In genomic region chr10:86824093-86824492, GRCm38 (mm10) we compare ENCODE assay signal across 16 mouse cellular contexts. TPM values are rescaled to one million over a fixed set of nuclear protein-coding genes. Genes with fewer than 3 reads are reported as not detected.
A peak's percentile ranks its signal among the peaks of the same experiment; 100 is the strongest.
DNase-seq lines count a peak whose midpoint lies in the region; ATAC-seq and TF ChIP-seq lines count a peak whose summit lies in the region.
"Had no signal": no experiment of that assay in that cellular context is flagged by ENCODE, and none has a peak within 500 bp of the region (broad histone marks: within the 10 kb centered on the region; RNA-seq: fewer than 3 reads in every experiment).

No protein-coding gene starts in this region.

- H3K9ac ChIP-seq in intestine, postnatal 0 days (ENCODE audit: low read depth, low read length), result no peak overlapping the region
- no peak overlapping the region for H3K9ac ChIP-seq in intestine, embryonic 16.5 days (ENCODE audit: low read depth, low read length)
- H3K9ac ChIP-seq: embryonic facial prominence, embryonic 12.5 days; heart, embryonic 13.5 days; intestine, embryonic 15.5 days; limb, embryonic 12.5 days; liver, embryonic 15.5 days; midbrain, embryonic 13.5 days had no signal

- POLR2A ChIA-PET in Patski (lab: Charles Lee), result interaction anchor here (0.6 kb wide), 1 partner anchor 226 kb away, joined by 4 read pairs; no protein-coding TSS in a partner anchor

- DNase-seq in right cerebral cortex, postnatal 4 days, result peak; percentile 22
- DNase-seq in right cerebral cortex, adult 2 months (ENCODE audit: low spot score in 2 of 2), result no peak
- DNase-seq in Patski (ENCODE audit: low read depth, low spot score), result no peak
- no peak for DNase-seq in frontal cortex, postnatal 25 days (ENCODE audit: low spot score in 2 of 2)
- DNase-seq in Muller cell, postnatal 12 days (ENCODE audit: inconsistent ontology term), result no peak
- DNase-seq: cerebellum, postnatal 25 days; heart, postnatal 4 days; layer of hippocampus, postnatal 36 days had no signal

- no peak overlapping the region for H3K4me2 ChIP-seq in intestine, postnatal 0 days (replicated peaks; ENCODE audit: low read depth)
- H3K4me2 ChIP-seq in intestine, embryonic 16.5 days (ENCODE audit: low read depth, low read length), result no peak overlapping the region
- H3K4me2 ChIP-seq: embryonic facial prominence, embryonic 12.5 days; heart, embryonic 13.5 days; intestine, embryonic 15.5 days; limb, embryonic 12.5 days; liver, embryonic 15.5 days; midbrain, embryonic 13.5 days had no signal

- no peak overlapping the region for H3K4me3 ChIP-seq in intestine, postnatal 0 days (ENCODE audit: low read depth, low read length)
- no peak overlapping the region for H3K4me3 ChIP-seq in intestine, embryonic 16.5 days (ENCODE audit: low read length)
- H3K4me3 ChIP-seq: embryonic facial prominence, embryonic 12.5 days; heart, embryonic 13.5 days; intestine, embryonic 15.5 days; limb, embryonic 12.5 days; liver, embryonic 15.5 days; midbrain, embryonic 13.5 days had no signal

- no peaks in the 10 kb centered on the region for H3K27me3 ChIP-seq in intestine, postnatal 0 days (replicated peaks; ENCODE audit: control insufficient read depth, insufficient read depth, low read length)
- no peaks in the 10 kb centered on the region for H3K27me3 ChIP-seq in intestine, embryonic 16.5 days (replicated peaks; ENCODE audit: control insufficient read depth, insufficient read depth, low read length)
- no peaks in the 10 kb centered on the region for H3K27me3 ChIP-seq in Patski
- H3K27me3 ChIP-seq: embryonic facial prominence, embryonic 12.5 days; heart, embryonic 13.5 days; intestine, embryonic 15.5 days; liver, embryonic 15.5 days; midbrain, embryonic 13.5 days had no signal

- 87% methylated on average over 6 of the region's 6 CpGs for WGBS in intestine, postnatal 0 days
- WGBS in intestine, embryonic 16.5 days, result 81% methylated on average over 6 of the region's 6 CpGs

- H3K4me1 ChIP-seq in intestine, postnatal 0 days (replicated peaks; ENCODE audit: control insufficient read depth, insufficient read depth, low read length), result no peaks in the 10 kb centered on the region
- 0 out of 2 replicates have a peak, but pooled peaks cover 3% of the 10 kb centered on the region for H3K4me1 ChIP-seq in intestine, embryonic 16.5 days (ENCODE audit: control insufficient read depth, insufficient read depth, low read length)
- H3K4me1 ChIP-seq: liver, embryonic 15.5 days had no signal

- no peak for ATAC-seq in intestine, postnatal 0 days
- no peak for ATAC-seq in intestine, embryonic 16.5 days
- no peak for ATAC-seq in Patski
- ATAC-seq: intestine, embryonic 15.5 days; midbrain, embryonic 13.5 days had no signal

- in situ Hi-C loops in Patski (cut with MboI; ENCODE audit: low pct_unique_long_range_greater_than_20kb), result loop anchor here (5.0 kb wide), 1 partner anchor 42 kb away; no protein-coding TSS in a partner anchor

- CTCF ChIA-PET in Patski (lab: Charles Lee), result interaction anchor here (1.0 to 1.7 kb wide), 6 partner anchors 11 to 196 kb away, joined by 3 to 7 read pairs (median 4); no protein-coding TSS in a partner anchor

- TF ChIP-seq CTCF in intestine, postnatal 0 days (IDR thresholded peaks at IDR 0.05; ENCODE audit: low read depth), result peak; percentile 12; the same call in 1 of the 2 replicates
- TF ChIP-seq CTCF in Patski (IDR thresholded peaks at IDR 0.05), result peak; percentile 75

- H3K36me3 ChIP-seq in intestine, postnatal 0 days (ENCODE audit: control insufficient read depth, insufficient read depth), result no peaks in the 10 kb centered on the region
- H3K36me3 ChIP-seq in intestine, embryonic 16.5 days (ENCODE audit: control insufficient read depth, insufficient read depth, low read length), result no peaks in the 10 kb centered on the region
- H3K36me3 ChIP-seq: embryonic facial prominence, embryonic 12.5 days had no signal

- no peaks in the 10 kb centered on the region for H3K9me3 ChIP-seq in intestine, postnatal 0 days (ENCODE audit: control insufficient read depth)
- H3K9me3 ChIP-seq in intestine, embryonic 16.5 days (ENCODE audit: control insufficient read depth, low read length), result no peaks in the 10 kb centered on the region
- H3K9me3 ChIP-seq: embryonic facial prominence, embryonic 12.5 days; heart, embryonic 13.5 days; intestine, embryonic 15.5 days; limb, embryonic 12.5 days; liver, embryonic 15.5 days; midbrain, embryonic 13.5 days had no signal

- H3K27ac ChIP-seq in intestine, postnatal 0 days (ENCODE audit: low read depth, low read length), result no peak overlapping the region
- H3K27ac ChIP-seq in intestine, embryonic 16.5 days (ENCODE audit: low read length), result no peak overlapping the region
- H3K27ac ChIP-seq: embryonic facial prominence, embryonic 12.5 days; heart, embryonic 13.5 days; intestine, embryonic 15.5 days; limb, embryonic 12.5 days; liver, embryonic 15.5 days; midbrain, embryonic 13.5 days had no signal

RNA-seq across cellular contexts. Expression of gene Nt5dc3, which starts 45.3 kb away (rescaled TPM):
- 0.69 and 0.82 TPM in 2 replicates for polyA plus RNA-seq in intestine, postnatal 0 days (2015; fragmentation: Nextera tagmentation; extraction: Ambion mirVana)
- polyA plus RNA-seq in intestine, embryonic 16.5 days (2015; fragmentation: Nextera tagmentation; extraction: Ambion mirVana), result 0.91 and 1.0 TPM in 2 replicates
- 10.9 TPM for polyA plus RNA-seq in Patski (2021)
